Mouse (Mus musculus) layer of hippocampus, postnatal 10 days (tissue): ENCODE measurements around the gene Ccdc172. TPM values are rescaled to one million over a fixed set of nuclear protein-coding genes. Genes with fewer than 3 reads are reported as not detected.

Source experiments
- DNase-seq, 2 experiments: peaks; one replicate each; pipeline ENCODE4 v3.0.0; 2021; ENCODE audit warnings: low spot score in 2 of 2
- total RNA-seq, 2 experiments: library from RNA; stranded (reverse); gene quantifications; 2 replicates each; pipeline ENCODE4 v1.2.3; 2021

The Ccdc172 gene
- total RNA-seq, 2 experiments from 2014 or later, result not detected

- no peak for DNase-seq
Measured at GRCm38 (mm10) chr19:58571566-58571965, 59.8 kb downstream of the Ccdc172 start.

- DNase-seq, result no peak
Measured at GRCm38 (mm10) chr19:58572429-58573071, 60.8 kb downstream of the Ccdc172 start.

- no peak for DNase-seq
Measured at GRCm38 (mm10) chr19:58573072-58573438, 61.3 kb downstream of the Ccdc172 start.

GRCm38 (mm10) chr19:58582018-58582417 lies 70.2 kb downstream of the Ccdc172 start:
- no peak for DNase-seq

GRCm38 (mm10) chr19:58582956-58583355 lies 71.2 kb downstream of the Ccdc172 start:
- no peak for DNase-seq

- DNase-seq, result no peak
Measured at GRCm38 (mm10) chr19:58586046-58586445, 74.3 kb downstream of the Ccdc172 start.

GRCm38 (mm10) chr19:58590251-58590936 lies 78.6 kb downstream of the Ccdc172 start:
- DNase-seq, result no peak

- no peak for DNase-seq
Measured at GRCm38 (mm10) chr19:58600381-58600780, 88.6 kb downstream of the Ccdc172 start.

Other genes with a start within 250 kb of the Ccdc172 start
- gene Gfra1, start 56.1 kb upstream of the Ccdc172 start, total RNA-seq, result 10 to 100 TPM; 50.9 to 52.8 TPM
- 1 to 10 TPM; 2.1 to 3.2 TPM for gene Pnlip, start 140.5 kb downstream of the Ccdc172 start, total RNA-seq
- not detected for gene Pnliprp1, start 216.9 kb downstream of the Ccdc172 start, total RNA-seq
- under 1 TPM in 1 of 2 experiments, not detected in 1; 0.20 TPM for gene Pnliprp2, start 247.7 kb downstream of the Ccdc172 start, total RNA-seq